Mouse (Mus musculus) hindbrain, embryonic 11.5 days (tissue): ENCODE results near the gene Bdnf. TPM values are rescaled to one million over a fixed set of nuclear protein-coding genes. Genes with fewer than 3 reads are reported as not detected.

Experiments
- ATAC-seq: fragments of 200-750 bp; cut with Nextera tagmentation; 2 replicates; pipeline ENCODE4 v1.8.0; 2017; ENCODE audit warnings: mild to moderate bottlenecking, moderate TSS enrichment, moderate library complexity; ENCODE audit not compliant: low FRiP score
- DNase-seq: peaks from one replicate; pipeline ENCODE4 v3.0.0-alpha.2; 2015; ENCODE audit warnings: low spot score
- H3K27ac ChIP-seq: fragments of 300-500 bp; sonication (generic); 2 replicates; pipeline ENCODE4 v1.5.1; 2014; ENCODE audit warnings: mild to moderate bottlenecking, low read depth, low read length
- H3K27me3 ChIP-seq: fragments of 300-500 bp; sonication (generic); 2 replicates; pipeline ENCODE4 v1.6.1; 2014; ENCODE audit warnings: mild to moderate bottlenecking, low read length, moderate library complexity, mixed read lengths; ENCODE audit not compliant: control insufficient read depth, insufficient read depth
- H3K36me3 ChIP-seq: fragments of 300-500 bp; sonication (generic); 2 replicates; pipeline ENCODE4 v1.6.1; 2014; ENCODE audit warnings: mild to moderate bottlenecking, low read length, moderate library complexity, mixed read lengths; ENCODE audit not compliant: control insufficient read depth, insufficient read depth
- H3K4me1 ChIP-seq: fragments of 300-500 bp; sonication (generic); replicated peaks from 2 replicates; pipeline ENCODE4 v1.6.1; 2014; ENCODE audit warnings: low read length, mixed read lengths; ENCODE audit not compliant: control insufficient read depth, insufficient read depth
- H3K4me2 ChIP-seq: fragments of 300-500 bp; sonication (generic); replicated peaks from 2 replicates; pipeline ENCODE4 v1.6.1; 2014; ENCODE audit warnings: mild to moderate bottlenecking, low read depth, low read length
- H3K4me3 ChIP-seq: fragments of 300-500 bp; sonication (generic); 2 replicates; pipeline ENCODE4 v1.5.1; 2014; ENCODE audit warnings: low read depth, low read length
- H3K9ac ChIP-seq: fragments of 300-500 bp; sonication (generic); 2 replicates; pipeline ENCODE4 v1.6.1; 2014; ENCODE audit warnings: low read depth, low read length
- H3K9me3 ChIP-seq: fragments of 300-500 bp; sonication (generic); 2 replicates; pipeline ENCODE4 v1.6.1; 2016; ENCODE audit warnings: low read length; ENCODE audit not compliant: control insufficient read depth
- WGBS: fragments of 180-500 bp; shearing (Covaris S2); extraction: QIAGEN DNeasy Blood & Tissue Kit; methylation state at CpG from one replicate; pipeline ENCODE4 v1.1.7; 2014; 5-methylcytosine and 5-hydroxymethylcytosine counted together
- polyA plus RNA-seq: library from polyadenylated mRNA; unstranded; fragments of >200 nt; fragmentation: Nextera tagmentation; extraction: Ambion mirVana; gene quantifications from 2 replicates; pipeline ENCODE4 v1.2.1, GENCODE M21; 2014

Gene Bdnf
- polyA plus RNA-seq, 1 experiment from 2014 or later, result 3.0 TPM

- Histone ChIP-seq H3K9ac (no peak overlapping the region), H3K36me3 (no peaks in the 10 kb centered on the region), H3K9me3 (no peaks in the 10 kb centered on the region), H3K27me3 (no peaks in the 10 kb centered on the region; the same call in 1 of the 2 replicates), H3K4me2 (no peak overlapping the region), H3K27ac (no peak overlapping the region), H3K4me3 (no peak overlapping the region), H3K4me1 (0 out of 2 replicates have a peak, but pooled peaks cover 4% of the 10 kb centered on the region)
- ATAC-seq, result no peak
- WGBS, result 7% methylated on average over 4 of the region's 4 CpGs
- no peak for DNase-seq
Measured at GRCm38 (mm10) chr2:109697151-109697550, 22.7 kb downstream of the Bdnf start.

- Histone ChIP-seq H3K4me2 (no peak overlapping the region), H3K36me3 (no peaks in the 10 kb centered on the region), H3K27me3 (no peaks in the 10 kb centered on the region), H3K27ac (no peak overlapping the region), H3K4me3 (no peak overlapping the region), H3K4me1 (no peaks in the 10 kb centered on the region), H3K9ac (no peak overlapping the region), H3K9me3 (no peaks in the 10 kb centered on the region)
- 82% methylated on average over 5 of the region's 5 CpGs for WGBS
- no peak for ATAC-seq
- DNase-seq, result no peak
Measured at GRCm38 (mm10) chr2:109700291-109700690, 25.8 kb downstream of the Bdnf start.

GRCm38 (mm10) chr2:109703588-109703987 lies 29.1 kb downstream of the Bdnf start:
- ATAC-seq, result no peak
- H3K27me3 ChIP-seq, result no peaks in the 10 kb centered on the region
- no peaks in the 10 kb centered on the region for H3K36me3 ChIP-seq
- H3K27ac ChIP-seq, result no peak overlapping the region
- no peak overlapping the region for H3K4me2 ChIP-seq
- H3K4me3 ChIP-seq, result no peak overlapping the region
- H3K4me1 ChIP-seq, result no peaks in the 10 kb centered on the region
- H3K9ac ChIP-seq, result no peak overlapping the region
- no peak for DNase-seq
- no peaks in the 10 kb centered on the region for H3K9me3 ChIP-seq
- 89% methylated on average over 4 of the region's 4 CpGs for WGBS

- H3K4me1 ChIP-seq, result no peaks in the 10 kb centered on the region
- H3K4me2 ChIP-seq, result no peak overlapping the region
- no peak for ATAC-seq
- WGBS, result 84% methylated on average over 5 of the region's 5 CpGs
- H3K27ac ChIP-seq, result no peak overlapping the region
- no peaks in the 10 kb centered on the region for H3K9me3 ChIP-seq
- H3K27me3 ChIP-seq, result no peaks in the 10 kb centered on the region
- DNase-seq, result no peak
- H3K4me3 ChIP-seq, result no peak overlapping the region
- H3K9ac ChIP-seq, result no peak overlapping the region
- H3K36me3 ChIP-seq, result no peaks in the 10 kb centered on the region
Measured at GRCm38 (mm10) chr2:109704053-109704452, 29.6 kb downstream of the Bdnf start.

GRCm38 (mm10) chr2:109706524-109706923 lies 32.0 kb downstream of the Bdnf start:
- ATAC-seq (no peak), DNase-seq (no peak)
- Histone ChIP-seq H3K4me2 (no peak overlapping the region), H3K27me3 (no peaks in the 10 kb centered on the region), H3K9me3 (no peaks in the 10 kb centered on the region), H3K9ac (no peak overlapping the region), H3K27ac (no peak overlapping the region), H3K4me1 (no peaks in the 10 kb centered on the region), H3K36me3 (no peaks in the 10 kb centered on the region), H3K4me3 (no peak overlapping the region)
- 78% methylated on average over 8 of the region's 8 CpGs for WGBS

- Histone ChIP-seq H3K4me2 (no peak overlapping the region), H3K4me3 (no peak overlapping the region), H3K36me3 (no peaks in the 10 kb centered on the region), H3K9me3 (no peaks in the 10 kb centered on the region), H3K27me3 (no peaks in the 10 kb centered on the region), H3K9ac (no peak overlapping the region), H3K27ac (no peak overlapping the region), H3K4me1 (no peaks in the 10 kb centered on the region)
- ATAC-seq, result no peak
- no peak for DNase-seq
- WGBS, result 90% methylated on average over 7 of the region's 7 CpGs
Measured at GRCm38 (mm10) chr2:109709346-109709745, 34.8 kb downstream of the Bdnf start.

- DNase-seq (no peak), ATAC-seq (no peak)
- Histone ChIP-seq H3K27ac (no peak overlapping the region), H3K36me3 (no peaks in the 10 kb centered on the region), H3K4me3 (no peak overlapping the region), H3K27me3 (no peaks in the 10 kb centered on the region), H3K9ac (no peak overlapping the region), H3K4me2 (no peak overlapping the region), H3K9me3 (no peaks in the 10 kb centered on the region), H3K4me1 (no peaks in the 10 kb centered on the region)
- WGBS, result 95% methylated on average over 1 of the region's 1 CpGs
Measured at GRCm38 (mm10) chr2:109711049-109711448, 36.5 kb downstream of the Bdnf start.

- 92% methylated on average over 3 of the region's 3 CpGs for WGBS
- H3K27ac ChIP-seq, result no peak overlapping the region
Measured at GRCm38 (mm10) chr2:109725261-109725660, 50.8 kb downstream of the Bdnf start.

GRCm38 (mm10) chr2:109725831-109726230 lies 51.3 kb downstream of the Bdnf start:
- H3K4me3 ChIP-seq, result no peak overlapping the region
- no peaks in the 10 kb centered on the region for H3K9me3 ChIP-seq
- H3K4me2 ChIP-seq, result no peak overlapping the region
- H3K9ac ChIP-seq, result no peak overlapping the region
- DNase-seq (no peak), ATAC-seq (no peak)
- no peak overlapping the region for H3K27ac ChIP-seq
- no peaks in the 10 kb centered on the region for H3K27me3 ChIP-seq
- no peaks in the 10 kb centered on the region for H3K36me3 ChIP-seq
- WGBS, result 77% methylated on average over 6 of the region's 6 CpGs
- no peaks in the 10 kb centered on the region for H3K4me1 ChIP-seq

More at GRCm38 (mm10) chr2:109725261-109725660, 50.8 kb downstream of the Bdnf start:
- Histone ChIP-seq H3K4me1 (no peaks in the 10 kb centered on the region), H3K27me3 (no peaks in the 10 kb centered on the region), H3K4me2 (no peak overlapping the region), H3K4me3 (no peak overlapping the region), H3K9ac (no peak overlapping the region), H3K9me3 (no peaks in the 10 kb centered on the region), H3K36me3 (no peaks in the 10 kb centered on the region)
- no peak for ATAC-seq
- DNase-seq, result no peak
